Mouse (Mus musculus) bone marrow macrophage, adult 2 months (primary cell): ENCODE measurements around the gene Arrdc5.

ENCODE experiments used
- CTCF ChIP-seq: IDR thresholded peaks from 2 replicates; pipeline ENCODE4 v1.5.1; 2012; ENCODE audit warnings: low read depth, mild to moderate bottlenecking, low read length, moderate library complexity
- POLR2A ChIP-seq: IDR thresholded peaks from 2 replicates; pipeline ENCODE4 v1.6.1; 2012; ENCODE audit warnings: mild to moderate bottlenecking, low read depth, low read length, borderline replicate concordance

DNA sequence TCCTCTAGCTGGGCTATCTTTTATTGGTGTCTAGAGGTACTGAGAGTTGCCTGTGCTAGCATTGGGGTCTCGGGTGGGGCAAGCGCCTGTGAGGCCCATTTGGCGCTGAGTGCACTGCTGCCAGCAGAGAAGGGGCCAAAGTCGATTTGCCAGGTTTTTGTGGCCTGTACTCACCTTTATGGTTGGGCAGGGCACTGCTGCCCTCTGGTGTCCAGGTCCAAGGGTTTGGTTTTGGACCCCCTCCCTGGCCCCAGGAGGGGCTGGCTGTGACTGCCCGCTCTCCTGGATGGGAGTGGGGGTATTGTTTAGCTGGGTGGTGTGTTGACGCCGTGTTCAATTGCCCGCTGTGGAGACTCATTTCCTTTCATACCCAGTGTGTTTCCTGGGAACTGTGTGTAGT lies 5.7 kb upstream of the Arrdc5 start:
- no peak for TF ChIP-seq POLR2A
- TF ChIP-seq CTCF = no peak
